Mouse (Mus musculus) ES-E14 (cell line): ENCODE measurements at regions not wholly inside any gene's neighbourhood (a gene's known extent, or its start where the extent isn't known, plus 50 kb on each side); places are given as distances from the start of the nearest gene placed in this dataset.
"Not testable (repeated sequence)": the region's sequence is repeated elsewhere in the genome, so short reads cannot be mapped to it uniquely, and the experiment has no call there.

Experiments used
- DNase-seq: peaks from one replicate; pipeline ENCODE4 v3.0.0-alpha.2; 2013; ENCODE audit warnings: low read depth, low spot score
- H3K27ac ChIP-seq: 2 replicates; pipeline ENCODE4 v1.5.1; 2012; ENCODE audit warnings: low read depth, mild to moderate bottlenecking, low read length, moderate library complexity, mixed read lengths; ENCODE audit not compliant: poor library complexity, insufficient read depth, severe bottlenecking
- H3K36me3 ChIP-seq: 2 replicates; pipeline ENCODE4 v1.6.1; 2012; ENCODE audit warnings: mild to moderate bottlenecking, low read length, moderate library complexity, mixed read lengths; ENCODE audit not compliant: control insufficient read depth, poor library complexity, insufficient read depth, severe bottlenecking
- H3K4me1 ChIP-seq, 2 experiments: fragments of 150-350 bp in 1 of 2; sonication (generic) in 1 of 2; 2 replicates each; pipeline ENCODE4 v1.6.1; 2012; ENCODE audit warnings: low read length in 2 of 2, mild to moderate bottlenecking in 1 of 2, mixed read lengths in 1 of 2; ENCODE audit not compliant: control insufficient read depth in 2 of 2, insufficient read depth in 2 of 2, poor library complexity in 1 of 2
- H3K4me3 ChIP-seq, 2 experiments: fragments of 150-350 bp in 1 of 2; sonication (generic) in 1 of 2; 2 replicates each; pipeline ENCODE4 v1.5.1; 2012; ENCODE audit warnings: low read length in 2 of 2, low read depth in 1 of 2, mild to moderate bottlenecking in 1 of 2, mixed read lengths in 1 of 2; ENCODE audit not compliant: insufficient read depth in 1 of 2, poor library complexity in 1 of 2, severe bottlenecking in 1 of 2
- H3K9ac ChIP-seq: 2 replicates; pipeline ENCODE4 v1.6.1; 2012; ENCODE audit warnings: low read depth, mild to moderate bottlenecking, low read length, mixed read lengths; ENCODE audit not compliant: poor library complexity, insufficient read depth, severe bottlenecking
- H3K9me3 ChIP-seq: fragments of 150-350 bp; sonication (generic); 2 replicates; pipeline ENCODE4 v1.6.1; 2012; ENCODE audit warnings: low read depth, mild to moderate bottlenecking, low read length; ENCODE audit not compliant: control insufficient read depth, insufficient read depth
- CHD2 ChIP-seq: IDR thresholded peaks from 2 replicates; pipeline ENCODE4 v1.6.1; 2014; ENCODE audit warnings: mild to moderate bottlenecking, low read depth, low read length, inconsistent platforms
- HCFC1 ChIP-seq: IDR thresholded peaks from 2 replicates; pipeline ENCODE4 v1.6.1; 2012; ENCODE audit warnings: low read length, inconsistent platforms, borderline replicate concordance; ENCODE audit not compliant: insufficient read depth
- MAFK ChIP-seq: IDR thresholded peaks from 2 replicates; pipeline ENCODE4 v1.6.1; 2014; ENCODE audit warnings: mild to moderate bottlenecking, low read depth, low read length, inconsistent platforms; ENCODE audit not compliant: insufficient read depth
- ZC3H11A ChIP-seq: IDR thresholded peaks from 2 replicates; pipeline ENCODE4 v1.6.1; 2012; ENCODE audit warnings: low read depth, mild to moderate bottlenecking, inconsistent platforms, low read length, borderline replicate concordance
- ZNF384 ChIP-seq: IDR thresholded peaks from 2 replicates; pipeline ENCODE4 v1.6.1; 2012; ENCODE audit warnings: low read depth, low read length, inconsistent platforms
- in situ Hi-C, 2 experiments: fragments of 600-800 bp; cut with MboI; formaldehyde crosslinking; loops; one replicate each; pipeline ENCODE4 v1.15.1; 2025; ENCODE audit warnings: low sequenced_read_pairs in 2 of 2, inconsistent platforms in 1 of 2; ENCODE audit not compliant: unreplicated experiment in 2 of 2

DNA sequence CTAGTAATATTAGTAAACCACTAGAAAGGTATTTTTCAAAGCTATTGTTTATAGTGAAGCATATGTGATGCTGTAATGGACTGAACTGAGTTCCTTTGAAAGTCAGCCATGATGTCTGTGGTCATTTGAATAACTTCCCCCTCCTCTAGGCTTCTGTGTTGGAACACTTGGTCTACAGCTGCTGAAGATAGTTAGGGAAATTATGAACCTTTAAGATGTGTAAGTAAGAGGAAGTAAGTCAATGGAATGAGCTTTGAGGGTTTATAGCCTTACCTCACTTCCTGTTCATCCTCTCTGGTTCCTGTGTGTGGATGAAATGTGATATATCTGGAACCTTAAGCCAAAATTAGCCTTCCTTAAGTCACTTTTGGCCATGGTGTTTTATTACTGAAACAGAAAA lies 145.7 kb upstream of the Tmem229a start:
- no peak for DNase-seq
- in situ Hi-C loops = no loop called here
- Histone ChIP-seq H3K4me3 (no peak overlapping the region), H3K27ac (no peak overlapping the region), H3K4me1 (no peaks in the 10 kb centered on the region), H3K36me3 (no peaks in the 10 kb centered on the region), H3K9ac (no peak overlapping the region), H3K9me3 (no peaks in the 10 kb centered on the region)
- TF ChIP-seq CHD2 (no peak), ZC3H11A (no peak), ZNF384 (no peak)

- H3K27ac ChIP-seq = no peak overlapping the region
- in situ Hi-C loops = no loop called here
Observed at GRCm38 (mm10) chr6:25087167-25087566, 131.1 kb upstream of the Tmem229a start.

GRCm38 (mm10) chr6:25085871-25086270 lies 129.8 kb upstream of the Tmem229a start:
- TF ChIP-seq ZC3H11A (no peak), CHD2 (no peak), ZNF384 (no peak), HCFC1 (no peak), MAFK (no peak)
- H3K27ac ChIP-seq = no peak overlapping the region
- DNase-seq = peak; percentile 6
- no peaks in the 10 kb centered on the region for H3K36me3 ChIP-seq
- H3K9me3 ChIP-seq = no peaks in the 10 kb centered on the region
- in situ Hi-C loops = no loop called here
- H3K4me1 ChIP-seq = no peaks in the 10 kb centered on the region
- no peak overlapping the region for H3K9ac ChIP-seq
- no peak overlapping the region for H3K4me3 ChIP-seq

More at GRCm38 (mm10) chr6:25087167-25087566, 131.1 kb upstream of the Tmem229a start:
- DNase-seq = no peak
- Histone ChIP-seq H3K4me1 (no peaks in the 10 kb centered on the region), H3K4me3 (no peak overlapping the region), H3K36me3 (no peaks in the 10 kb centered on the region), H3K9ac (no peak overlapping the region), H3K9me3 (no peaks in the 10 kb centered on the region)
- TF ChIP-seq HCFC1 = no peak
- no peak for TF ChIP-seq ZC3H11A
- TF ChIP-seq MAFK = no peak
- no peak for TF ChIP-seq CHD2
- no peak for TF ChIP-seq ZNF384

- H3K9ac ChIP-seq, H3K36me3 ChIP-seq, H3K4me3 ChIP-seq, H3K4me1 ChIP-seq, DNase-seq, in situ Hi-C loops, H3K9me3 ChIP-seq, H3K27ac ChIP-seq: not testable (repeated sequence)
Observed at GRCm38 (mm10) chr6:25085296-25085695, 129.2 kb upstream of the Tmem229a start.

- peak; percentile 44 for DNase-seq
- Histone ChIP-seq H3K9ac (no peak overlapping the region), H3K9me3 (no peaks in the 10 kb centered on the region), H3K4me1 (peaks cover 0 to 3% of the 10 kb centered on the region in 2 experiments; a peak in 1 of 4 replicates), H3K27ac (no peak overlapping the region), H3K36me3 (no peaks in the 10 kb centered on the region), H3K4me3 (no peak overlapping the region)
- in situ Hi-C loops = no loop called here
- TF ChIP-seq CHD2 = no peak
- no peak for TF ChIP-seq ZNF384
- TF ChIP-seq ZC3H11A = no peak
- TF ChIP-seq HCFC1 = no peak
- no peak for TF ChIP-seq MAFK
Observed at GRCm38 (mm10) chr6:25065913-25066312, 109.8 kb upstream of the Tmem229a start.
